Mouse (Mus musculus) megakaryocyte-erythroid progenitor cell, adult 5-6 weeks (primary cell): ENCODE results near the gene Rars. TPM values are rescaled to one million over a fixed set of nuclear protein-coding genes. Genes with fewer than 3 reads are reported as not detected.
A peak's percentile ranks its signal among the peaks of the same experiment; 100 is the strongest.

Experiments used
- ATAC-seq: replicated peaks from 2 replicates; pipeline ENCODE4 v1.8.0; 2016; ENCODE audit warnings: mild to moderate bottlenecking, inconsistent platforms; ENCODE audit not compliant: severe bottlenecking, poor library complexity, low FRiP score, low TSS enrichment
- total RNA-seq, 2 experiments: library from RNA; stranded (forward) in 1 of 2; stranded (reverse) in 1 of 2; fragments of 200-1000, 215-1000 nt in 1 of 2; fragments of >200 nt in 1 of 2; fragmentation: Nextera tagmentation in 1 of 2; gene quantifications; 2 replicates each; pipeline ENCODE4 v1.2.3; 2014 to 2017

The Rars gene
- total RNA-seq, 2 experiments from 2014 or later = 99.7 to 143 TPM

GRCm38 (mm10) chr11:35776452-35776851 lies 57.9 kb downstream of the Rars start:
- no peak for ATAC-seq

- no peak for ATAC-seq
Measured at GRCm38 (mm10) chr11:35775606-35776005, 58.7 kb downstream of the Rars start.

DNA sequence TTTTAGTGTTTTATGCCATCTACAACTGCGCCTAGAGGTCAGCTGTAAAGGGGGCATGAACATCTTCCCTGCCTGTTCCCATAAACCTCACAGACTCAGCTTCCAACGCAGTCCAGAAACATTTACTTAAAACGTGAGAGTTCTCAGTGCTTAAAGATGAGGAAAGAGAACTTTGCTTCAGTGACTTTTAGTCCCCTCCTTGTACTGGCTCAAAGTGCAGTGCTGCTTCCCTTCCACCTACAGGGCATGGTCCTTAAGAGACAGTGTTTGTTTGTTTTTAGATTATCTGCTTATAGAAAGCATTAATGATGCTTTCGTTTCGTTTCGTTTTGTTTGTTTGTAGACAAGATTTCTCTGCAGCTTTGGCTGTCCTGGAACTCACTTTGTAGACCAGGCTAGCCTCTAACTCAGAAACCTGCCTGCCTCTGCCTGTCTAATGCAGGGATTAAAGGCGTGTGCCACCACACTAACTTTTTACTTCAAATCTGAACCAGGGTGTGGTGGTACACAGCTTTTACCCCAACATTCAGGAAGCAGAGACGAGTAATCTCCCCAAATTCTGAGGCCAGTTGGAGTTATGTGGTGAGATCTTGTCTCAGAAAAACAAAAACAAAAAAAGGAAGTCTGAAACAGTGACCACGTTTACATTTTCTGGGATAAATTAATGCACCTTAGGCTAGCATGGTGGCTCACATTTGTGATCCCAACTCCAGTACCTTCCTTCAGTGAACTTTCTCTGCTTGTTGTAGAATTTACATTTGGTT lies 63.4 kb downstream of the Rars start:
- ATAC-seq = no peak

DNA sequence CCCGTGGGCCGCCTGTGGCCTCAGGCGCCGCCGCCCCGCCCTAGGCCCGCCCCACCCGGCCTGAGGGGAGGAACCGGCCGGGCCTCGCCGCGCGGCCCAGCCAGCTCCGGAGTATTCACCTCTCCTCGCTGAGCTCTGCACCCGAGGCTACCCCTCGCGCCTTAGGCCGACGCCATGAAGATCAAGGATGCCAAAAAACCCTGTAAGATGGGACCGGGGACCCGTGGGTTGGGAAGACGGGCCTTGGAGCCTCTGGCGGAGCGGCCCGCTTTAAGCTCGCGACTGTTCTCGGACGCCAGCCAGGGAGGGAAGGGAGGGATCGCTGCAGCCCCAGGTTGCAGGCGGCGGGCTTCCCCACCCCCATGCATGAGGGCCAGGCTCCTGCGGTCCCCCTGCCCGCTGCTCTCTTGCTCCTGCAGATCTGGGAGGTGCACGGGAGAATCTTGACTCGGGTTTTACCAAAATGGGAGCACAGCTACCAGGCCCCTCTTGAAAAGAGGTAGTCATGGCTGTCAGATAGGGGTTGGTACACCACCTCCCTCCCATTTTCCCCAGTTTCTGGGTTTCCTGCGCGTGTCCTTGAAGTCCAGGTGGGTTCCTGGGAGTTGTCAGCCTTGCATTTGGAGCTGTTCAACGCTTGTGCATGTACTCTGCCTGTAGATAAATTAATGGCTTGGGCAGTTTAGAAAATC lies 64.4 kb downstream of the Rars start:
- peak; percentile 69 for ATAC-seq

- ATAC-seq = peak; percentile 99
Measured at GRCm38 (mm10) chr11:35769188-35769745, 65.0 kb downstream of the Rars start, which contains the start of gene Pank3. Gene Pank3, plus strand, starts transcription at chr11:35769484.

- ATAC-seq = no peak
Measured at GRCm38 (mm10) chr11:35766845-35767244, 67.5 kb downstream of the Rars start.

- no peak for ATAC-seq
Measured at GRCm38 (mm10) chr11:35760627-35761003, 73.7 kb downstream of the Rars start.

- ATAC-seq = no peak
Measured at GRCm38 (mm10) chr11:35760001-35760626, 74.2 kb downstream of the Rars start.

Other genes with a start within 250 kb of the Rars start
- 14.3 and 15.7 TPM in 2 replicates for gene Pank3, start 65.0 kb downstream of the Rars start, total RNA-seq (2014; fragmentation: Nextera tagmentation)
- 26.4 and 40.9 TPM in 2 replicates for gene Pank3, start 65.0 kb downstream of the Rars start, total RNA-seq (2017)
- gene Fbll1, start 35.6 kb downstream of the Rars start, total RNA-seq (2014; fragmentation: Nextera tagmentation) = not detected in 2 replicates
- not detected in 2 replicates for gene Fbll1, start 35.6 kb downstream of the Rars start, total RNA-seq (2017)
- not detected in 2 replicates for gene Wwc1, start 146.0 kb upstream of the Rars start, total RNA-seq (2014; fragmentation: Nextera tagmentation)
- gene Wwc1, start 146.0 kb upstream of the Rars start, total RNA-seq (2017) = not detected in 2 replicates